ENCODE assay signal across 8 mouse cellular contexts in the genomic region with DNA sequence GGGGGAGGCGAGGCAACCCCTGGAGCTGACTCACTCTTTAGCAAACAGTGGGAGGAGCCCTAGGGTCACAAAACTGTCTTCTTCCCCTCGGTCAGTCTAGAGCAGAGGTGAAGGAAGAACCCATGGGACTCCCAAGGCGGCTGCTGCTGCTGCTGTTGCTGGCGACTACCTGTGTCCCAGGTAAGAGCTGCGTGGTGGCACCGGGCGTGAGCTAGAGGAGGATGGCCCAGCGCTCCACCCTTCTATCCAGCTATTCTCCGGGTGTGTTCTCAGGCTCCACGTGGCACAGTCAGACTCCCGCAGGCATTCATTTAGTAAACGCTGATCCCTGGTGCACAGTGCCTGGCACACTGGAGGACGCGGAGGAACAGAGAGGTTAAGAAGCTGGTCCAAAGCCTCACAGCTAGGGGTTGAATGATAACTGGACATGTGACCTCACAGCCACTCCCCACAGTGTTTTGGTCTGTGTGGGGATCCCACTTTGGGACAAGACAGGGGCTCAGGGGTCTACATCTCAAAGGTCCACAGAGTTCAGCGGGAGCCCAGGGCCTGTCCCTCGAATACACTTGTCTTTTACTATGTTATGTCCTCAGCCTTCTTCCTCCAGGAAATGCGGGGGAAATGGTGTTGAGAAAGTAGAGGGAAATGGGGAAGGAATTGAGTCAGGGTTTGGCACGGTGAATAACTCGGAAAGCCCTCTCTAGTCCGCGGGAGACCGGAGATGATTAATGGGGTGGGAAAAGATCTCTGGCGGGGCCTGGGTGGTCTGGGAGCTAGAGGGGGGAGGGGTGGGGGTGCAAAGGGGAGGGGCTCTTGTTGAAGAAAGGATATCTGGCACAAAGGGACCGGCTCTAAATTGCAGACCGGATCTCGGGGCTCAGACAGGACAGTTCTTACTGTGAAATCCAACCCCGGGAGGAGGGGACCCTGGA. TPM values are rescaled to one million over a fixed set of nuclear protein-coding genes. Genes with fewer than 3 reads are reported as not detected.
DNase-seq lines count a peak whose midpoint lies in the region; ATAC-seq and TF ChIP-seq lines count a peak whose summit lies in the region.

A gene (plus strand): TSS at position 97 of the 932 bp plus-strand sequence.

- H3K36me3 ChIP-seq in ES-Bruce4 (ENCODE audit: control insufficient read depth, insufficient read depth, low read length, poor library complexity, severe bottlenecking): peaks cover 10% of the 10 kb centered on the region; the same call in 1 of the 2 replicates
- H3K36me3 ChIP-seq in heart, embryonic 12.5 days: no peaks in the 10 kb centered on the region
- no peaks in the 10 kb centered on the region for H3K36me3 ChIP-seq in kidney, postnatal 0 days (ENCODE audit: insufficient read depth, low read length)
- no peaks in the 10 kb centered on the region for H3K36me3 ChIP-seq in stomach, embryonic 16.5 days (ENCODE audit: control insufficient read depth, insufficient read depth, low read length)

- TF ChIP-seq POLR2A in ES-Bruce4 (IDR thresholded peaks at IDR 0.05; ENCODE audit: insufficient read depth, low read length): no peak
- no peak for TF ChIP-seq POLR2A in bone marrow macrophage, adult 2 months (IDR thresholded peaks at IDR 0.05; ENCODE audit: borderline replicate concordance, low read depth, low read length)

- H3K4me3 ChIP-seq in ES-Bruce4 (ENCODE audit: low read depth, low read length): peak within 1 kb of the TSS; percentile 84
- peak within 1 kb of the TSS; percentile 66 for H3K4me3 ChIP-seq in bone marrow macrophage, adult 2 months (ENCODE audit: insufficient read depth, low read length)
- peak within 1 kb of the TSS; percentile 29 for H3K4me3 ChIP-seq in heart, embryonic 12.5 days
- H3K4me3 ChIP-seq in kidney, postnatal 0 days (replicated peaks; ENCODE audit: low read depth, low read length): peak within 1 kb of the TSS; percentile 29
- H3K4me3 ChIP-seq in stomach, embryonic 16.5 days (replicated peaks; ENCODE audit: low read length): peak within 1 kb of the TSS; percentile 50

- H3K4me2 ChIP-seq in heart, embryonic 12.5 days: peak within 1 kb of the TSS; percentile 56
- H3K4me2 ChIP-seq in kidney, postnatal 0 days (ENCODE audit: low read length): peak within 1 kb of the TSS; percentile 54
- peak within 1 kb of the TSS; percentile 73 for H3K4me2 ChIP-seq in stomach, embryonic 16.5 days (ENCODE audit: low read depth, low read length)

- no peaks in the 10 kb centered on the region for H3K27me3 ChIP-seq in ES-Bruce4 (ENCODE audit: control insufficient read depth, insufficient read depth, low read length, poor library complexity, severe bottlenecking)
- peaks cover 21% of the 10 kb centered on the region; the same call in 1 of the 2 replicates for H3K27me3 ChIP-seq in heart, embryonic 12.5 days (replicated peaks)
- no peaks in the 10 kb centered on the region for H3K27me3 ChIP-seq in kidney, postnatal 0 days (ENCODE audit: insufficient read depth, low read length)
- H3K27me3 ChIP-seq in stomach, embryonic 16.5 days (ENCODE audit: control insufficient read depth, insufficient read depth, low read length): no peaks in the 10 kb centered on the region

- peaks cover 4% of the 10 kb centered on the region for H3K4me1 ChIP-seq in ES-Bruce4 (ENCODE audit: control insufficient read depth, insufficient read depth, low read length)
- peaks cover 54% of the 10 kb centered on the region for H3K4me1 ChIP-seq in bone marrow macrophage, adult 2 months (ENCODE audit: control insufficient read depth, insufficient read depth, low read length)
- peaks cover 17% of the 10 kb centered on the region for H3K4me1 ChIP-seq in heart, embryonic 12.5 days (replicated peaks)
- 0 out of 2 replicates have a peak, but pooled peaks cover 11% of the 10 kb centered on the region for H3K4me1 ChIP-seq in kidney, postnatal 0 days (replicated peaks; ENCODE audit: insufficient read depth, low read length)
- H3K4me1 ChIP-seq in stomach, embryonic 16.5 days (ENCODE audit: control insufficient read depth, insufficient read depth, low read length): peaks cover 8% of the 10 kb centered on the region; the same call in 1 of the 2 replicates

- H3K9ac ChIP-seq in ES-Bruce4 (ENCODE audit: low read depth, poor library complexity, severe bottlenecking): peak within 1 kb of the TSS; percentile 51
- 0 out of 2 replicates have a peak within 1 kb of the TSS, but pooled peaks have one; percentile 2 for H3K9ac ChIP-seq in heart, embryonic 12.5 days
- H3K9ac ChIP-seq in kidney, postnatal 0 days (ENCODE audit: low read depth, low read length): peak within 1 kb of the TSS; percentile 32
- peak within 1 kb of the TSS; percentile 69 for H3K9ac ChIP-seq in stomach, embryonic 16.5 days (ENCODE audit: low read length)

- DNase-seq in kidney, postnatal 0 days (ENCODE audit: low spot score): peak; percentile 80
- DNase-seq in lung, postnatal 4 days: peak; percentile 72 to 75
- no peak for DNase-seq in cerebellum, adult 18-20 months
- no peak for DNase-seq in testis, postnatal 10 days (ENCODE audit: low spot score)

- 4% methylated on average over 27 of the region's 27 CpGs for WGBS in heart, embryonic 12.5 days
- 2% methylated on average over 26 of the region's 27 CpGs for WGBS in kidney, postnatal 0 days
- WGBS in stomach, embryonic 16.5 days: 2% methylated on average over 27 of the region's 27 CpGs

- H3K9me3 ChIP-seq in ES-Bruce4 (replicated peaks; ENCODE audit: control insufficient read depth, insufficient read depth, low read length, poor library complexity, severe bottlenecking): no peaks in the 10 kb centered on the region
- no peaks in the 10 kb centered on the region for H3K9me3 ChIP-seq in heart, embryonic 12.5 days (replicated peaks)
- H3K9me3 ChIP-seq in kidney, postnatal 0 days (replicated peaks; ENCODE audit: low read length): no peaks in the 10 kb centered on the region
- H3K9me3 ChIP-seq in stomach, embryonic 16.5 days (replicated peaks; ENCODE audit: control insufficient read depth, low read length): no peaks in the 10 kb centered on the region

- ATAC-seq in heart, embryonic 12.5 days (ENCODE audit: insufficient number of reproducible peaks, low FRiP score): peak; percentile 51; the same call in 1 of the 2 replicates
- ATAC-seq in kidney, postnatal 0 days (replicated peaks; ENCODE audit: low FRiP score, low read depth): peak; percentile 71
- ATAC-seq in stomach, embryonic 16.5 days (ENCODE audit: insufficient read depth, low FRiP score): peak; percentile 74

- peak within 1 kb of the TSS; percentile 65 for H3K27ac ChIP-seq in ES-Bruce4 (ENCODE audit: insufficient read depth, low read length)
- peak within 1 kb of the TSS; percentile 80 for H3K27ac ChIP-seq in bone marrow macrophage, adult 2 months (ENCODE audit: insufficient read depth, low read depth, low read length)
- H3K27ac ChIP-seq in heart, embryonic 12.5 days (ENCODE audit: poor library complexity, severe bottlenecking): 0 out of 2 replicates have a peak within 1 kb of the TSS, but pooled peaks have one; percentile 3
- peak within 1 kb of the TSS; percentile 83 for H3K27ac ChIP-seq in kidney, postnatal 0 days
- peak within 1 kb of the TSS; percentile 85 for H3K27ac ChIP-seq in stomach, embryonic 16.5 days (ENCODE audit: low read length)

- TF ChIP-seq EP300 in ES-Bruce4 (IDR thresholded peaks at IDR 0.05; ENCODE audit: insufficient read depth, low read depth, low read length): no peak

- TF ChIP-seq CTCF in ES-Bruce4 (IDR thresholded peaks at IDR 0.05; ENCODE audit: low read depth, low read length): no peak
- TF ChIP-seq CTCF in bone marrow macrophage, adult 2 months (IDR thresholded peaks at IDR 0.05; ENCODE audit: low read depth, low read length): no peak
- TF ChIP-seq CTCF in kidney, postnatal 0 days (IDR thresholded peaks at IDR 0.05; ENCODE audit: low read depth): no peak

RNA-seq across cellular contexts. Expression of the gene that starts here (rescaled TPM):
- 29.5 and 38.0 TPM in 2 replicates for polyA plus RNA-seq in ES-Bruce4 (2011; ENCODE audit: insufficient read depth, insufficient read length, low read depth, missing spikeins)
- polyA plus RNA-seq in bone marrow macrophage, adult 2 months (2012; ENCODE audit: insufficient read depth, insufficient read length, missing spikeins): 24.8 and 27.5 TPM in 2 replicates
- polyA plus RNA-seq in heart, embryonic 12.5 days (2016; fragmentation: Nextera tagmentation; extraction: Ambion mirVana): 5.6 and 8.8 TPM in 2 replicates
- polyA plus RNA-seq in kidney, postnatal 0 days (2015; fragmentation: Nextera tagmentation; extraction: Ambion mirVana): 11.5 and 15.9 TPM in 2 replicates
- 13.3 and 15.4 TPM in 2 replicates for polyA plus RNA-seq in stomach, embryonic 16.5 days (2015; fragmentation: Nextera tagmentation; extraction: Ambion mirVana)

Comparison
In these comparisons a context has a peak if more than half of its experiments do, and no peak if none do; other contexts are left out.
1. H3K27ac ChIP-seq: peak in every context shown above with its lines; median percentile 85 in stomach, embryonic 16.5 days; 83 in kidney, postnatal 0 days; 80 in bone marrow macrophage, adult 2 months; 65 in ES-Bruce4; 3 in heart, embryonic 12.5 days.
2. H3K4me3 ChIP-seq: peak in every context shown above with its lines; median percentile 84 in ES-Bruce4; 66 in bone marrow macrophage, adult 2 months; 50 in stomach, embryonic 16.5 days; 29 in heart, embryonic 12.5 days; 29 in kidney, postnatal 0 days.
3. H3K9ac ChIP-seq: peak in every context shown above with its lines; median percentile 69 in stomach, embryonic 16.5 days; 51 in ES-Bruce4; 32 in kidney, postnatal 0 days; 2 in heart, embryonic 12.5 days.
4. DNase-seq: peak in kidney, postnatal 0 days (single experiment) and lung, postnatal 4 days (2 of 2); none in cerebellum, adult 18-20 months (0 of 2) and testis, postnatal 10 days (single experiment).
5. Peak in every context shown above with its lines, with median percentiles within 50 percentile points of each other: ATAC-seq and H3K4me2 ChIP-seq.